Mouse (Mus musculus) gastrocnemius, postnatal 36 days (tissue): ENCODE measurements around the gene Gm266. TPM values are rescaled to one million over a fixed set of nuclear protein-coding genes. Genes with fewer than 3 reads are reported as not detected.

Experiments
- DNase-seq, 2 experiments: peaks; one replicate each; pipeline ENCODE4 v3.0.0; 2022
- intact Hi-C: fragments of 180-260 bp; cut with DNase I; formaldehyde crosslinking; loops from one replicate; pipeline ENCODE4 v1.15.1; 2025
- total RNA-seq, 2 experiments: library from RNA; stranded (reverse); gene quantifications; 2 replicates each; pipeline ENCODE4 v1.2.3; 2021

The Gm266 gene
- total RNA-seq, 2 experiments from 2014 or later: 0.69 to 0.84 TPM

DNA sequence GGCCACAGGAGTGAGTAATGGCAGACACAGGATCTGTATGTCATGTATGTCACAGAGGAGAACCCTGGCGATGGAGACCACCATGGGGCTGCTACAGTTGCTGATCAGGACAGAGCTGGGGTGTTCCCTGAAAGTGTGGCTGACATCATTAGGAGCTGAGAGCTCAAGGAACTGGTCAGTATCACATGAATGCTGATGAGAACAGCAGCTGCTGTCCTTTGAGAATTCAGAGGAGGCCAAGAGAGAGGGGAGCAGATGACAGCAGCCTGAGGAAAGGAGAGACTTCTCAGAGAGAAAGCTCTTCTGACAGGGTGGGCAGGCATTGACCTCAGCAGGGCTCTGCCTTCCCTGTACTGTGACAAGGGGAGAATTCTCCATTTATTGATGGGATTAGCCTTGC, 27.9 kb downstream of the Gm266 start:
- intact Hi-C loops: no loop called here
- no peak for DNase-seq

DNA sequence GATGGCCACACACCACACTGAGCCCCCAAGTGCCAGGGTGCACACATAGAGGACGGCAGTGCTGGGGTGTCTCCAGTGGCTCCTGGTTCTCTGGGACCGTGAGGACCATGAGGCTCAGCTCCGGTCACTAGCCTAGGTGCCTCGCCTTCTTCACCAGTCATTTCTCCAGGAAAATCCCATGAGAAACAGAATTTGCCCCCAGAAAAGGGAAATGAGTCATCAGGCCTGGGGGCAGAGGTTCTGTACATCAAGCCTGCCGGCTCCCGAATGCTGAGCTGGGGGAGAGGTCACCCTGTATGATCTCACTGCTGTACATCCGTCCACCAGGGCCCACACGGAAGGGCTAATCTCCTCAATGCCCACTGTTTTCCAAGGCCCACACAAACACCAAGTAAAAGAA, 29.8 kb downstream of the Gm266 start:
- intact Hi-C loops: no loop called here

DNA sequence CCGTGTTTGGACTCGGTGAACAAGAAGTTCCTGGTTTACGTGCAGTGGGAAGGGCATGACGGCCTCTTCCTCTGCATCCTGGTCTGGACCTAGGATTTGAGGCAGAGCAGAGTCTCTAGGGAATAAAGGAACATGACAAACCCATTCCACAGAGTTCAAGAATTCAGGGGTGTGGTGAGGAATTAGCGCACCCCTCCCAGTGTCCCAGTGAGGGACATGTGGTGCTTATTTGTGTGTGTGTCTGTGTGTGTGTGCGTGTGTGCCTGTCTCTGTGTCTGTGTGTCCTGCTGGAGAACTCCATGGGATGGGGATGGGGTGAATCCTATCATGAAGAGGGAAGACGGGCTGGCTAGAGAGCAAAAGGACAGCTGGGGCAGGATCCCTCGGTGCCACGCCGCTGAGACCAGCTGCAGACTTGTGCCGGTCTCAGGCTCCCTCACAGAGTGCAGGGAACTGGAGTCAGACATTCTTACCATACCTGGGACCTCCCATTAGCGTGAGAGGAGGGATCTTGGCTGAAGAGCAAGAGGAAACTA, 30.2 kb downstream of the Gm266 start:
- intact Hi-C loops: no loop called here

More for the DNA sequence above, 29.8 kb downstream of the Gm266 start:
- DNase-seq: no peak

GRCm38 (mm10) chr12:111454543-111455280, 30.9 kb downstream of the Gm266 start:
- intact Hi-C loops: no loop called here

More for the DNA sequence above, 30.2 kb downstream of the Gm266 start:
- peak in 1 of 2 experiments; percentile 61 for DNase-seq

GRCm38 (mm10) chr12:111454021-111454420, 31.6 kb downstream of the Gm266 start:
- no peak for DNase-seq
- intact Hi-C loops: no loop called here

More at GRCm38 (mm10) chr12:111454543-111455280, 30.9 kb downstream of the Gm266 start:
- no peak for DNase-seq

- peak in 1 of 2 experiments; percentile 1 for DNase-seq
- intact Hi-C loops: no loop called here
Observed at GRCm38 (mm10) chr12:111451561-111451960, 34.1 kb downstream of the Gm266 start.

DNA sequence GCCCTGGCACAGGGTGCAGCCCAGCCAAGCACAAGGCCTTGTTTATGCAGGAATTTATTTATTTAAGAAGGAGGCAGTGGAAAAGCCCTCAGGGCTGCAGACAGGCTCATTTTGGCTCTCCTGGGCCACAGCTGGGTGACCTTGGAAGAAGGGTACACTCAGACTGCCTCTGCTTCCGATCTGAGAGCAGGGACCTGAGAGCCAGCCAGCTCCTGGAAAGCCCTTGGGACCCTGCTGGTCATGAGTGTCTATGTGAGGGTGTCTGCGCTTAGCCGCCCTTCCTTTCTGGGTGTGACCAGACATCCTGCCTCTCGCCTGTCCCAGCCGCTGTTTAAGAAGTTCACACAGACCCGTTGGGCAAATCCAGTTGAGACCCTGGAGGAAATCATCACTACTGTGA, 35.3 kb downstream of the Gm266 start:
- intact Hi-C loops: no loop called here
- peak; percentile 68 to 70 for DNase-seq

DNA sequence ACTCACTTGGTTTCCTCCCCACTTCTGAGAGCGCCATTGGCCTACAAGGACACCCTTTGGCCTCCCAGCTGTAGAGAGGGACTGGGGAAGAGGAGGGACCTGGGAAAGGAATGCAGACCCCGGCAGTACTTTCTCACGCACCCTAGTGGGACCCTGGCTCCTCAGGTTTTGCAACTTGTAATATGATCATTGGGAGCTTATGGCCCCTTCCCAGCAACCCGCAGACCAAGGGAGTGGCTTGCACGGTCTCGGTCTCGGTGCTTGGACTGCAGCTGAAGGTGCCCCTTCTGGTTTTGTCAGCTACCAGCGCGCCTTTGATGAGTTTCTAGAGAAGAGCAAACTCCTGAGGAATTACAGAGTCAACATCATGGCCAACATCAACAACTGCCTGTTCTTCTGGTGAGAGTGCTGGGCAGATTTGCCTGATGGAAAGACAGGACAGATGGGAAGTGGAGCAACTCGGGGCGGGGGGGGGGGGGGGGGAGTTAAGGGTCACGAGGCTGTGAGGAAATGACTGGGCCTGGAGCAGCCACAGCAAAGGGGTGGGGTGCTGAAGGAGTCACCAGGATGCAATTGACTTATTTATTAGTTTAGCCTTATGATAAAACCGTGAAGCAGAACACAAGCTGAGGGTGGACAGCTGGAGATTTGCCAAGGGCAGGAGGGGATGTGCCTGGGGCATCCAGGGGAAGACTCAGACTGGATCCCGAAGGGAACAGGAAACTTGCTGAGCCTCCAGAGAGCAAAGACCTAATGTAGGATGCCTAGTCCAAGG, 36.5 kb downstream of the Gm266 start:
- DNase-seq: peak in 1 of 2 experiments; percentile 26
- intact Hi-C loops: no loop called here

DNA sequence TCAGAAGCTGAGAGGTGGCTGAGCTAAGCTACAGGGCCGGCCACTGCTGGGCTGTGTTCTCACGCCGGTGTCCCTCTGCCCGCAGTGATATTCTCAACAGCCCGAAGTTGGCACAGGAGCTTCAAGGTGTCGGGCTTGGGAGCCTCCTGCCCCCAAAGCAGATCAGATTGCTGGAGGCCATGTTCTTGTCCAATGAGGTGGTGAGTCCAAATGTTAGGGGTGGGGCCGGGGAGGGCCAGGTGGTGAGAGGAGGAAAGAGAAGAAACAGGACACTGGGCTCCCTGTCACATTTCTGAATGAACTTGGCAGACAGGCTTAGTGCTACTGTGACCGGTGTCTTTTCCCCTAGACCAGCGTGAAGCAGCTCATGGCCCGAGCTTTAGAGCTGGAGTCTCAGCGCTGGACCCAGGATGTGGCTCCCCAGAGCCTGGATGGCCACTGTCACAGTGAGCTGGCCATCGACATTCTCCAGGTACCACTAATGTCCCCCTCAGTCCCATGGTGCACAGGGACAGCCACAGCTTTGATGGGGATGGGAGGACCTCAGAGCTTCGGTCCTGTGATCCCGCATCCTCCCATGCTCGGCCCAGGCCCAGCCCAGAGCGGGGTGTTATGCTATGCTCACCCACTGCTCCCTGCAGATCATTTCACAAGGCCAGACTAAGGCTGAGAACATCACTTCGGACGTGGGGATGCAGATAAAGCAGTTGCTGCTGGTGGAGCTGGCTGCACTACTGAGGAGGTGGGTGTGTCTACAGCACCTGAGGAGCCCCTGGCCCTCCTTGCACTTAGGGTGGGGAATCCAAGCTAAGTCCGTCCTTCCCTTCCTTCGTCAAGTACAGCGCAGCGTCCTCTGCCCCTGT, 37.5 kb downstream of the Gm266 start:
- intact Hi-C loops: no loop called here
- peak in 1 of 2 experiments; percentile 31 for DNase-seq

GRCm38 (mm10) chr12:111447350-111447749, 38.3 kb downstream of the Gm266 start:
- intact Hi-C loops: no loop called here
- no peak for DNase-seq

DNA sequence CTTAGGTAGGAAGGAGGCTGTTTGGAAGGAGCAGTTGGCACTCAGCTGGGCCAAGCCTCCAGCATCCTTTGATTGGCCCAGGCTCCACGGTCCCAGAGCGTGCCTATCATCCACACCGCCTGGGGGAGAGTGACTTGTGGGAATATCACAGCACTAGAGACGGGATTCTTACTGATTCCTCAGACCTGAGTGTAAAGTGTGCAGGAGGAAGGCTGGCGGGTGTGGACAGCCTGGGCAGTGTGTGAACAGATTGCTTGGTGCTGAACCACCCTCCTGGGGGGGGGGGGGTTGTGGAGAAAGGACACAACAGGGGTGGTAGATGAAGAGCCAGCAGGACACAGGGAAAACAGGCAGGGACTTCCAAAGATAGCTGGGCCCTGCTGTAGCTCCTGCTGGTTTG, 38.9 kb downstream of the Gm266 start:
- intact Hi-C loops: no loop called here
- no peak for DNase-seq

GRCm38 (mm10) chr12:111445890-111446613, 39.6 kb downstream of the Gm266 start:
- intact Hi-C loops: no loop called here
- no peak for DNase-seq

GRCm38 (mm10) chr12:111445161-111445889, 40.3 kb downstream of the Gm266 start:
- intact Hi-C loops: no loop called here
- DNase-seq: no peak

DNA sequence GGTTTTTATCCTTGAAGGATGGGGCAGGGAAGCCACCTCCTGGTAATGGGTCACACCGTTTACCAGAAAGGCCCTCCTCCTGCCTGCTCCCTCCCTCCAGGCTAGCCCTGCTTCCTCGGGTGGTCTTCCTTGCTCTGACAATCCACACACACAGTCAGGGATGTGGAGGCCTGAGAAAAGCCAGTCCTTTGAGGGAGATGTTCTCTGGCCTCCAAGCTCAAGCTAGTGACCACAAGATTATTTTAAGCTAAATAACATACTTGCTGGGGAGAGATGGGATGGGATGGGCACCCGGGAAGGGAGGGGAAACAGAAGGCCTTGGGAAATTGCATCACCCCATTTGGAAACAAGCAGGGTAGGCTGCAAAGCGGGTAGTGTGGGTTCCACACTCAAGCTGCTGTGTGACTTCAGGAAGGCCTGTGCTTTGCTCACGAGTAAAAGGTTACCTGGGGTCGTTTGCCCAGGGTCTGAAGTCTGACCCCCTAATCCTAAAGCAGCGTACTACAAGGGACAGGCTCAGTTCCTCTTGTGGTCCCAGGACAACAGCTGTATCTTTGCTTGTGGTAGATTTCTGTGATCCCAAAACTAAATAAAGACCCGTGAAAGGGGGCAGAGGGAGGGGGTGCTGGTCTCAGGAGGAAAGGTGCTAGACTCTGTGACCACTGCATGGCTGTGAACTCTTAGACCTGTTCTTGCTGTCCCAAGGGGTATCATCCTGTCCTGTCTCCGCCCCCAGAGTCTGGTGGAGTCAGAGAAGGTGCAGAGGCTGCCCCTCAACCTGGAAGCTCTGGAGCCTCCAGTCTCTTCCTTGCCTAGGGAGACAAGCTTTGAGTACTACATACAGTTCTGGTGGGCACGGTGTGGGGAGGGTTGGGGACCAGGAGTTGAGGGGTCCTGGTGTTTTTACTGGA, 41.4 kb downstream of the Gm266 start:
- no peak for DNase-seq
- intact Hi-C loops: no loop called here

GRCm38 (mm10) chr12:111443011-111443870, 42.4 kb downstream of the Gm266 start:
- intact Hi-C loops: no loop called here
- DNase-seq: no peak

DNA sequence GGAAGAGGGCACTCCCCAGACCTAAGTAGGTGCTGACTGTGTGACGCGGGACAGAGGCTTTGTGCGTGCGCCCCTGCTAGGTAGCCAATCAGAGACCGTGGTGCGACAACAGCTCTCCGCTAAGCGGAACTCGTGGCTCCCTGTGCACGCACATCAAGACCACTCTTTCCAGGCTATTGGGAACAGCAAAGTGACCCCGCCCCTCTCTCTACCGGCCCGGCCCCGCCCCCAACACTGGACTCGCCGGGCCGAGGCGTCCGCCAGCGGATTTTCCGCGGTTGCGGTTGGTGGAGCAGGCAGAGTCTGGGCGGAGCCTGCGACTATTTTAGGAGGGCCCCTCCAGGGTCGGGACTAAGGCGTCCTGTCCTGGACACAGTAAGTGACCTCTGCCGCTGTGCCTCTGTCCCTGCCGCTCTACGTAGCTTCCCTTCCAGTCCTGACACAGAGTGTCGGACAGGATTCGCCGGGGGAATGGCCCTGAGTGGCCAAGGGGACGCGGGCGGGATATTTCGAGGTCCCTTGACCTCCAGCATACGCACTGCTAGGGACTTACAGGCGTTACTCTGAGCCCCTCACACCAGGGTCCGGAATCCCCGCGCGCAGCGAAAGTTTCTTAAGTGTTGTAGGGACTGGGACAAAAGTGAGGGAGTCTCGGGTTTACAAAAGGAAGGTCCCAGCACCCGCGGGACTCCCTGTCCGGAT, 43.2 kb downstream of the Gm266 start, which contains the start of gene Tnfaip2:
Tnfaip2 (plus strand) TSS at position 161 of the 702 bp plus-strand sequence.
- intact Hi-C loops: no loop called here
- DNase-seq: peak; percentile 70 to 84
